Mouse (Mus musculus) testis, adult 2 months (tissue): ENCODE results near the gene Ghdc.

Experiments used
- CTCF ChIP-seq: fragments of 200-500 bp; IDR thresholded peaks from 2 replicates; pipeline ENCODE4 v1.5.1; 2012; ENCODE audit warnings: low read depth, mild to moderate bottlenecking, inconsistent platforms, low read length, moderate library complexity; ENCODE audit not compliant: control insufficient read depth, insufficient read depth, insufficient replicate concordance
- POLR2A ChIP-seq: fragments of 200-500 bp; IDR thresholded peaks from 2 replicates; pipeline ENCODE4 v1.6.1; 2012; ENCODE audit warnings: low read depth, mild to moderate bottlenecking, inconsistent platforms, low read length, moderate library complexity; ENCODE audit not compliant: control insufficient read depth

DNA sequence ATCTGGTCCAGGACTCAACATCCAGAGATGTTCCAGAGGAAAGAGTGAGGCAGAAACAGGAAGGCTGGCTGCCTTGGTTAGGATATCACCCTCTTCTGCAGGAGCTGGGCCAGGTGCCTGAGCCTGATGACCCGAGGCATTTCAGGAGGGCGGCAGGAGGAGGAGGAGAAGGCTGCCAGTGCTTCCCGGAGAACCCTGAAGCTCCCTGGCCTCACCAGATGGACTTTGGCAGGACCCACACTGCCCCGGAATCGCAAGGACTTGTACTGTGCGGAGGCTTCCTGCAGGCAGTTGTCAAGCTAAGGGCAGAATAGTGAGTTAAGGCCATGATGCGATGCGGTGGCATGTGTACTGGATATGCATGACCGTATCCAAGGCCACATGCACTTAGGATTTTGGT, 4.0 kb downstream of the Ghdc start:
- TF ChIP-seq CTCF (no peak), POLR2A (no peak)
